24 mouse cellular contexts compared by ENCODE assay signal in the genomic region with DNA sequence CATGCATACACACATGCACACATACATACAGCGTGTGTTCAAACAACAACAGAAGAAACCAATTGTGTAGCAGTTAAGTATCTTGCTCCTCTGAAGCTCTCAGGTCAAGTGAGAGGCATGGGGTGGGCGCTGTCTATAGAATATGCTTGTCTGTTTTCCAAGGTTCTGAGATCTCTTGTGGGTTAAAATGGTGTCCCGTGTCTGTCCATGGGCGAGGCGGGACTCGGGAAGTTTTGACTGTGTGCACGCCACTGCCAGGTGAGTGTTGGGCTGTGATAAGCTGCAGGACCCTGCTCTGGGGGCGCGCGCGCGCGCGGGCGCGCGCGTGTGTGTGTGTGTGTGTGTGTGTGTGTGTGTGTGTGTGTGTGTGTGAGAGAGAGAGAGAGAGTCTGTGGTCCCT.
"Had no signal": no experiment of that assay in that cellular context is flagged by ENCODE, and none has a peak within 500 bp of the region (broad histone marks: within the 10 kb centered on the region; RNA-seq: fewer than 3 reads in every experiment).

No protein-coding gene starts in this region.

- H3K4me3 ChIP-seq: heart, embryonic 10.5 days; heart, embryonic 12.5 days; hindbrain, embryonic 13.5 days; hindbrain, embryonic 15.5 days; kidney, embryonic 15.5 days; limb, embryonic 13.5 days; limb, embryonic 15.5 days had no signal

- ATAC-seq: hindbrain, postnatal 0 days; intestine, embryonic 16.5 days had no signal

- H3K27ac ChIP-seq: heart, embryonic 10.5 days; hindbrain, embryonic 13.5 days; hindbrain, embryonic 15.5 days; hindbrain, postnatal 0 days; kidney, embryonic 15.5 days; kidney, postnatal 0 days; limb, embryonic 13.5 days; limb, embryonic 15.5 days; liver, embryonic 14.5 days had no signal

- H3K27me3 ChIP-seq: heart, embryonic 12.5 days; hindbrain, embryonic 13.5 days; hindbrain, embryonic 15.5 days; kidney, embryonic 15.5 days; limb, embryonic 13.5 days; limb, embryonic 15.5 days had no signal

- H3K36me3 ChIP-seq: heart, embryonic 10.5 days; heart, embryonic 12.5 days; hindbrain, embryonic 13.5 days; hindbrain, embryonic 15.5 days; kidney, embryonic 15.5 days; limb, embryonic 13.5 days; limb, embryonic 15.5 days had no signal

- H3K4me1 ChIP-seq: hindbrain, embryonic 13.5 days; hindbrain, embryonic 15.5 days; limb, embryonic 15.5 days had no signal

- H3K9me3 ChIP-seq: heart, embryonic 10.5 days; heart, embryonic 12.5 days; hindbrain, embryonic 13.5 days; hindbrain, embryonic 15.5 days; kidney, embryonic 15.5 days; limb, embryonic 13.5 days; limb, embryonic 15.5 days had no signal

- H3K9ac ChIP-seq: heart, embryonic 12.5 days; hindbrain, embryonic 13.5 days; hindbrain, embryonic 15.5 days; kidney, embryonic 15.5 days; limb, embryonic 13.5 days; limb, embryonic 15.5 days; liver, embryonic 14.5 days had no signal

- DNase-seq: gastrocnemius, postnatal 14 days; gastrocnemius, postnatal 36 days; heart, adult 18-20 months; heart, postnatal 10 days; heart, postnatal 36 days; kidney, adult 11 months; kidney, adult 2 months; kidney, adult 9 months; kidney, postnatal 14 days; kidney, postnatal 36 days; layer of hippocampus, adult 9-11 months; layer of hippocampus, postnatal 36 days; left cerebral cortex, postnatal 4 days had no signal
